Mouse (Mus musculus) forebrain, postnatal 0 days (tissue): ENCODE results near the gene Mettl22. TPM values are rescaled to one million over a fixed set of nuclear protein-coding genes. Genes with fewer than 3 reads are reported as not detected.

Experiments
- ATAC-seq: fragments of 200-750 bp; cut with Nextera tagmentation; 2 replicates; pipeline ENCODE4 v1.8.0; 2017; ENCODE audit warnings: mild to moderate bottlenecking, moderate library complexity
- DNase-seq: peaks from one replicate; pipeline ENCODE4 v3.0.0-alpha.2; 2015
- H3K27ac ChIP-seq: fragments of 300-500 bp; sonication (generic); 2 replicates; pipeline ENCODE4 v1.5.1; 2014; ENCODE audit warnings: low read depth, mild to moderate bottlenecking, antibody characterized with exemption, low read length, moderate library complexity, mixed read lengths
- H3K27me3 ChIP-seq: fragments of 300-500 bp; sonication (generic); 2 replicates; pipeline ENCODE4 v1.6.1; 2014; ENCODE audit warnings: mild to moderate bottlenecking, low read length, mixed read lengths; ENCODE audit not compliant: insufficient read depth
- H3K36me3 ChIP-seq: fragments of 300-500 bp; sonication (generic); 2 replicates; pipeline ENCODE4 v1.6.1; 2014; ENCODE audit warnings: mild to moderate bottlenecking, moderate library complexity; ENCODE audit not compliant: insufficient read depth
- H3K4me1 ChIP-seq: fragments of 300-500 bp; sonication (generic); 2 replicates; pipeline ENCODE4 v1.6.1; 2014; ENCODE audit warnings: antibody characterized with exemption; ENCODE audit not compliant: insufficient read depth
- H3K4me2 ChIP-seq: fragments of 300-500 bp; sonication (generic); 2 replicates; pipeline ENCODE4 v1.6.1; 2014; ENCODE audit warnings: low read depth, mild to moderate bottlenecking, moderate library complexity
- H3K4me3 ChIP-seq: fragments of 300-500 bp; sonication (generic); 2 replicates; pipeline ENCODE4 v1.5.1; 2014; ENCODE audit warnings: low read depth, low read length, mixed read lengths
- H3K9ac ChIP-seq: fragments of 300-500 bp; sonication (generic); 2 replicates; pipeline ENCODE4 v1.6.1; 2014; ENCODE audit warnings: mild to moderate bottlenecking
- H3K9me3 ChIP-seq: fragments of 300-500 bp; sonication (generic); 2 replicates; pipeline ENCODE4 v1.6.1; 2016; ENCODE audit warnings: low read length
- CTCF ChIP-seq: sonication (generic); IDR thresholded peaks from 2 replicates; pipeline ENCODE4 v1.5.1; 2016; ENCODE audit warnings: antibody characterized with exemption, control low read depth, low read depth
- WGBS: fragments of 180-500 bp; shearing (Covaris S2); extraction: QIAGEN DNeasy Blood & Tissue Kit; methylation state at CpG from one replicate; pipeline ENCODE4 v1.1.7; 2014; 5-methylcytosine and 5-hydroxymethylcytosine counted together
- polyA plus RNA-seq: library from polyadenylated mRNA; unstranded; fragments of >200 nt; fragmentation: Nextera tagmentation; extraction: Ambion mirVana; gene quantifications from 2 replicates; pipeline ENCODE4 v1.2.1, GENCODE M21; 2015
- total RNA-seq: library from RNA; depleted of rRNA; stranded (reverse); fragments of >200 nt; gene quantifications from 2 replicates; pipeline ENCODE4 v1.2.3, GENCODE M21; 2014

Gene Mettl22
- total and polyA plus RNA-seq, 2 experiments from 2014 or later, result 34.8 to 85.9 TPM

- Histone ChIP-seq H3K4me1 (peaks cover 10% of the 10 kb centered on the region; the same call in 1 of the 2 replicates), H3K27me3 (no peaks in the 10 kb centered on the region), H3K36me3 (no peaks in the 10 kb centered on the region), H3K9me3 (no peaks in the 10 kb centered on the region), H3K4me2 (no peak overlapping the region), H3K27ac (no peak overlapping the region), H3K9ac (no peak overlapping the region), H3K4me3 (no peak overlapping the region)
- ATAC-seq (no peak), DNase-seq (no peak)
- no peak for TF ChIP-seq CTCF
- 70% methylated on average over 5 of the region's 5 CpGs for WGBS
These were observed 39.3 kb downstream of the Mettl22 start for GRCm38 (mm10) chr16:8509894-8510293.

GRCm38 (mm10) chr16:8512830-8513229 is 42.2 kb downstream of the Mettl22 start:
- Histone ChIP-seq H3K4me2 (peak overlapping the region; percentile 69), H3K4me3 (peak overlapping the region; percentile 69), H3K4me1 (peaks cover 10% of the 10 kb centered on the region; the same call in 1 of the 2 replicates), H3K27me3 (no peaks in the 10 kb centered on the region), H3K9me3 (no peaks in the 10 kb centered on the region), H3K36me3 (no peaks in the 10 kb centered on the region), H3K9ac (peak overlapping the region; percentile 68), H3K27ac (no peak overlapping the region)
- no peak for ATAC-seq
- TF ChIP-seq CTCF, result no peak
- 0% methylated on average over 5 of the region's 5 CpGs for WGBS
- DNase-seq, result no peak

- WGBS, result 1% methylated on average over 46 of the region's 46 CpGs
- no peak for TF ChIP-seq CTCF
- Histone ChIP-seq H3K4me1 (peaks cover 10% of the 10 kb centered on the region; the same call in 1 of the 2 replicates), H3K9ac (peak within 1 kb of the TSS; percentile 68), H3K27ac (peak within 1 kb of the TSS; percentile 69; the same call in 1 of the 2 replicates), H3K4me3 (peak within 1 kb of the TSS; percentile 69), H3K36me3 (no peaks in the 10 kb centered on the region), H3K27me3 (no peaks in the 10 kb centered on the region), H3K9me3 (no peaks in the 10 kb centered on the region), H3K4me2 (peak within 1 kb of the TSS; percentile 69)
- DNase-seq (peak; percentile 96), ATAC-seq (peak; percentile 100)
These were observed 42.8 kb downstream of the Mettl22 start, which contains the start of gene Abat for GRCm38 (mm10) chr16:8513236-8513906. TSS of gene Abat (plus strand) at chr16:8513429.

GRCm38 (mm10) chr16:8514180-8514579 is 43.6 kb downstream of the Mettl22 start:
- Histone ChIP-seq H3K9ac (peak overlapping the region; percentile 68), H3K36me3 (no peaks in the 10 kb centered on the region), H3K27ac (no peak overlapping the region), H3K27me3 (no peaks in the 10 kb centered on the region), H3K4me3 (peak overlapping the region; percentile 69), H3K4me2 (peak overlapping the region; percentile 69), H3K4me1 (peaks cover 10% of the 10 kb centered on the region; the same call in 1 of the 2 replicates), H3K9me3 (no peaks in the 10 kb centered on the region)
- WGBS, result 5% methylated on average over 4 of the region's 4 CpGs
- no peak for DNase-seq
- no peak for TF ChIP-seq CTCF
- ATAC-seq, result no peak

GRCm38 (mm10) chr16:8520525-8520924 is 49.9 kb downstream of the Mettl22 start:
- ATAC-seq (no peak), DNase-seq (no peak)
- Histone ChIP-seq H3K27ac (no peak overlapping the region), H3K9me3 (no peaks in the 10 kb centered on the region), H3K4me2 (no peak overlapping the region), H3K4me3 (no peak overlapping the region), H3K9ac (no peak overlapping the region), H3K36me3 (no peaks in the 10 kb centered on the region), H3K4me1 (peaks cover 10% of the 10 kb centered on the region; the same call in 1 of the 2 replicates), H3K27me3 (no peaks in the 10 kb centered on the region; the same call in 1 of the 2 replicates)
- WGBS, result 75% methylated on average over 5 of the region's 5 CpGs
- TF ChIP-seq CTCF, result no peak

- Histone ChIP-seq H3K4me1 (peaks cover 10% of the 10 kb centered on the region; the same call in 1 of the 2 replicates), H3K36me3 (no peaks in the 10 kb centered on the region), H3K9me3 (no peaks in the 10 kb centered on the region), H3K9ac (no peak overlapping the region), H3K4me2 (no peak overlapping the region), H3K4me3 (no peak overlapping the region), H3K27ac (no peak overlapping the region), H3K27me3 (no peaks in the 10 kb centered on the region; the same call in 1 of the 2 replicates)
- 94% methylated on average over 4 of the region's 4 CpGs for WGBS
- DNase-seq (no peak), ATAC-seq (no peak)
- no peak for TF ChIP-seq CTCF
These were observed 50.7 kb downstream of the Mettl22 start for GRCm38 (mm10) chr16:8521322-8521721.

- peak; percentile 76 for DNase-seq
- Histone ChIP-seq H3K9ac (no peak overlapping the region), H3K4me1 (peaks cover 10% of the 10 kb centered on the region; the same call in 1 of the 2 replicates), H3K9me3 (no peaks in the 10 kb centered on the region), H3K27me3 (no peaks in the 10 kb centered on the region; the same call in 1 of the 2 replicates), H3K27ac (peak overlapping the region; percentile 57), H3K36me3 (no peaks in the 10 kb centered on the region), H3K4me3 (no peak overlapping the region), H3K4me2 (no peak overlapping the region; the same call in 1 of the 2 replicates)
- peak; percentile 95 for ATAC-seq
- TF ChIP-seq CTCF, result no peak
- WGBS, result 10% methylated on average over 11 of the region's 11 CpGs
These were observed 53.0 kb downstream of the Mettl22 start for GRCm38 (mm10) chr16:8523480-8524144.
